10 mouse cellular contexts compared by ENCODE assay signal in the genomic region with DNA sequence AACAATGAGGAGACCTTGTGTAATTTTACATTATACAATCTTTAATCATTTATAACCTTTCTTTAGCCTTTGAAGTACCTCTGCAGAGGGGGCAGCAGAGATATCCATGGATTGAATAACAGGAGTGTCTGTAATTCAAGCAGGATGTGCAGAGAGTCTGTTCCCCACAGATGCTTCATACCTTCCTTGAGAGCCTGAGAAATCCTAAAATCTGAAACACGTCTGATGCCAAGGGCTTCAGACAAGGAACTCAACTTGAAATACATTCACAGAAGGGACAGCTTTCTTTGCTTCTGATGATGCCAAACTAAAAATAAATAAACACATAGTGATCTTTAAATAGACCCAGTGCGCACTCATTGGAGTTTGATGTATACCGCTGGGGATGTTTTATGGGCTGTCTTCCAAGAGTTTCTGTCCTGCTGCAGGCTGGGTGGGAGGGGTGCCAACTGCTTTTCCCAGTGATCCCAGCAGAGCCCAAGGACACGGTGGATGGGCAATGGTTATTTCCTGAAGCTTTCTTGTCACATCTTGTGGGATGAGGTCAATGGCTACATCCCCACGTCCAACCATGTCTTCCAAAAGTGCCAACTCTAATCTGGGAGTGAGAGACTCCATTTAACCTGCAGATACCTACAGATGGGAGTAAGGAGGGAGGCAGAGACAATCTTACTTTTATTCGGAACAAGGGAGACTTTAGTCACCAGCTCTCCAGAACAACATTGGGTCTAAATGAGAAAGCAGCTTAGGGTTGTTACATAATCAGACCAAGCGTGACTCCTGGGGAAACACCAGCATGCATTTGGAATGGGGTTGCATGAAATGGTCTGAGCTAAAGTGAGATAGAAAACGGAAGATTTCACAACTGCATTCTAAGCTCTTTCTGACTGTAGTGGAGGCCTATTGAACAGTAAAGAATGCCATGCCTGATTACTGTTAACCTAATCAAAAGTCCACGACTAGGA.
DNase-seq lines count a peak whose midpoint lies in the region; ATAC-seq and TF ChIP-seq lines count a peak whose summit lies in the region.
"Had no signal": no experiment of that assay in that cellular context is flagged by ENCODE, and none has a peak within 500 bp of the region (broad histone marks: within the 10 kb centered on the region; RNA-seq: fewer than 3 reads in every experiment).

No protein-coding gene starts in this region.

- no peak overlapping the region for H3K4me3 ChIP-seq in embryonic facial prominence, embryonic 14.5 days (ENCODE audit: low read depth, low read length)
- no peak overlapping the region for H3K4me3 ChIP-seq in embryonic facial prominence, embryonic 10.5 days
- H3K4me3 ChIP-seq in left cerebral cortex, adult 2 months: no peak overlapping the region
- H3K4me3 ChIP-seq: forebrain, embryonic 13.5 days; intestine, embryonic 15.5 days had no signal

- no peak overlapping the region for H3K4me2 ChIP-seq in embryonic facial prominence, embryonic 14.5 days (ENCODE audit: low read depth, low read length)
- H3K4me2 ChIP-seq: forebrain, embryonic 13.5 days; intestine, embryonic 15.5 days had no signal

- DNase-seq in embryonic facial prominence, embryonic 14.5 days (ENCODE audit: low spot score): peak; percentile 53
- no peak for DNase-seq in embryonic facial prominence, embryonic 10.5 days (ENCODE audit: low spot score)
- peak in 1 of 2 experiments; percentile 14 for DNase-seq in left cerebral cortex, adult 2 months (ENCODE audit: extremely low spot score in 1 of 2, low spot score in 2 of 2)
- DNase-seq in left cerebral cortex, adult 8-10 months (ENCODE audit: low spot score in 2 of 2): no peak
- DNase-seq in brain, adult 2 months (ENCODE audit: low read depth, low spot score): peak; percentile 69
- peak; percentile 14 for DNase-seq in left cerebral cortex, postnatal 36 days (ENCODE audit: low spot score in 2 of 2)
- no peak for DNase-seq in spleen, postnatal 14 days (ENCODE audit: low spot score in 2 of 2)
- no peak for DNase-seq in Muller cell, postnatal 12 days (ENCODE audit: inconsistent ontology term)

- no peaks in the 10 kb centered on the region for H3K27me3 ChIP-seq in embryonic facial prominence, embryonic 14.5 days (replicated peaks; ENCODE audit: control insufficient read depth, insufficient read depth, low read length)
- no peaks in the 10 kb centered on the region for H3K27me3 ChIP-seq in embryonic facial prominence, embryonic 10.5 days (replicated peaks; ENCODE audit: low read depth, poor library complexity, severe bottlenecking)
- H3K27me3 ChIP-seq: forebrain, embryonic 13.5 days; intestine, embryonic 15.5 days had no signal

- no peaks in the 10 kb centered on the region; the same call in 1 of the 2 replicates for H3K4me1 ChIP-seq in embryonic facial prominence, embryonic 14.5 days (ENCODE audit: control insufficient read depth, insufficient read depth, low read length)
- no peaks in the 10 kb centered on the region for H3K4me1 ChIP-seq in embryonic facial prominence, embryonic 10.5 days
- H3K4me1 ChIP-seq: forebrain, embryonic 13.5 days had no signal

- ATAC-seq in embryonic facial prominence, embryonic 14.5 days (ENCODE audit: low read depth): no peak
- ATAC-seq: forebrain, embryonic 13.5 days; intestine, embryonic 15.5 days had no signal

- no peak for TF ChIP-seq CTCF in left cerebral cortex, adult 2 months (IDR thresholded peaks at IDR 0.05)

- no peaks in the 10 kb centered on the region for H3K36me3 ChIP-seq in embryonic facial prominence, embryonic 14.5 days (ENCODE audit: control insufficient read depth, insufficient read depth, low read length)
- no peaks in the 10 kb centered on the region for H3K36me3 ChIP-seq in embryonic facial prominence, embryonic 10.5 days (replicated peaks)
- H3K36me3 ChIP-seq: intestine, embryonic 15.5 days had no signal

- no peaks in the 10 kb centered on the region for H3K9me3 ChIP-seq in embryonic facial prominence, embryonic 14.5 days (ENCODE audit: control insufficient read depth, low read length)
- no peaks in the 10 kb centered on the region for H3K9me3 ChIP-seq in embryonic facial prominence, embryonic 10.5 days
- H3K9me3 ChIP-seq: forebrain, embryonic 13.5 days; intestine, embryonic 15.5 days had no signal

- intact Hi-C loops in left cerebral cortex, adult 2 months (cut with DNase I): loop anchor here (2.0 to 5.0 kb wide), 2 partner anchors 48 to 73 kb away; no protein-coding TSS in a partner anchor
- intact Hi-C loops in left cerebral cortex, postnatal 36 days (cut with DNase I): no loop called here

- no peak overlapping the region for H3K9ac ChIP-seq in embryonic facial prominence, embryonic 14.5 days (ENCODE audit: low read depth, low read length)
- H3K9ac ChIP-seq: forebrain, embryonic 13.5 days; intestine, embryonic 15.5 days had no signal

- no peak overlapping the region for H3K27ac ChIP-seq in embryonic facial prominence, embryonic 14.5 days (replicated peaks; ENCODE audit: low read depth, low read length)
- H3K27ac ChIP-seq in embryonic facial prominence, embryonic 10.5 days (replicated peaks): no peak overlapping the region
- peak overlapping the region; percentile 56 for H3K27ac ChIP-seq in left cerebral cortex, adult 2 months
- H3K27ac ChIP-seq: forebrain, embryonic 13.5 days; intestine, embryonic 15.5 days had no signal

- WGBS in embryonic facial prominence, embryonic 14.5 days: 61% methylated on average over 9 of the region's 9 CpGs
- 82% methylated on average over 9 of the region's 9 CpGs for WGBS in embryonic facial prominence, embryonic 10.5 days

Comparison
In these comparisons a context has a peak if more than half of its experiments do, and no peak if none do; other contexts are left out.
1. DNase-seq: peak in embryonic facial prominence, embryonic 14.5 days (single experiment), brain, adult 2 months (single experiment) and left cerebral cortex, postnatal 36 days (2 of 2); none in embryonic facial prominence, embryonic 10.5 days (single experiment), left cerebral cortex, adult 8-10 months (0 of 2), spleen, postnatal 14 days (0 of 2) and Muller cell, postnatal 12 days (single experiment).